Mouse (Mus musculus): ENCODE data around the gene Apobec1.

GRCm38 (mm10) chr6:122612426-122612825 is 10.2 kb upstream of the Apobec1 start:
- no peak for TF ChIP-seq CTCF (IDR thresholded peaks at IDR 0.05; ENCODE audit: low read depth, low read length)
- no peak for TF ChIP-seq GATA1 (IDR thresholded peaks at IDR 0.05; ENCODE audit: borderline replicate concordance, low read length)
- no peak for TF ChIP-seq GATA2 (IDR thresholded peaks at IDR 0.05; ENCODE audit: borderline replicate concordance, low read depth, low read length)
- TF ChIP-seq TAL1 (conservative IDR thresholded peaks at IDR 0.05; ENCODE audit: low read depth, low read length), result no peak
